Mouse (Mus musculus): ENCODE measurements around the gene Grik4.

Gene Grik4

GRCm38 (mm10) chr9:42898091-42898591 lies 46.2 kb downstream of the Grik4 start:
- no peak for DNase-seq (ENCODE audit: low spot score in 2 of 2)

- DNase-seq (ENCODE audit: low spot score in 2 of 2) = peak in 1 of 2 experiments; percentile 16
These were observed 46.8 kb downstream of the Grik4 start for GRCm38 (mm10) chr9:42897361-42898051.

GRCm38 (mm10) chr9:42896421-42897210 lies 47.7 kb downstream of the Grik4 start:
- DNase-seq (ENCODE audit: low spot score in 2 of 2) = no peak

GRCm38 (mm10) chr9:42892765-42893164 lies 51.5 kb downstream of the Grik4 start:
- DNase-seq (ENCODE audit: low spot score in 2 of 2) = no peak

GRCm38 (mm10) chr9:42887930-42888329 lies 56.4 kb downstream of the Grik4 start:
- no peak for DNase-seq (ENCODE audit: low spot score in 2 of 2)

- DNase-seq (ENCODE audit: low spot score in 2 of 2) = no peak
These were observed 58.1 kb downstream of the Grik4 start for GRCm38 (mm10) chr9:42886112-42886766.

- DNase-seq (ENCODE audit: low spot score in 2 of 2) = no peak
These were observed 58.7 kb downstream of the Grik4 start for GRCm38 (mm10) chr9:42885566-42885965.

GRCm38 (mm10) chr9:42885123-42885522 lies 59.2 kb downstream of the Grik4 start:
- no peak for DNase-seq (ENCODE audit: low spot score in 2 of 2)

- DNase-seq (ENCODE audit: low spot score in 2 of 2) = no peak
These were observed 61.1 kb downstream of the Grik4 start for GRCm38 (mm10) chr9:42883006-42883759.

- DNase-seq (ENCODE audit: low spot score in 2 of 2) = no peak
These were observed 62.0 kb downstream of the Grik4 start for GRCm38 (mm10) chr9:42882313-42882712.

- DNase-seq (ENCODE audit: low spot score in 2 of 2) = no peak
These were observed 63.3 kb downstream of the Grik4 start for GRCm38 (mm10) chr9:42881040-42881439.

GRCm38 (mm10) chr9:42878401-42878800 lies 65.9 kb downstream of the Grik4 start:
- no peak for DNase-seq (ENCODE audit: low spot score in 2 of 2)

GRCm38 (mm10) chr9:42872885-42873284 lies 71.4 kb downstream of the Grik4 start:
- no peak for DNase-seq (ENCODE audit: low spot score in 2 of 2)

- peak in 1 of 2 experiments; percentile 25 for DNase-seq (ENCODE audit: low spot score in 2 of 2)
These were observed 72.6 kb downstream of the Grik4 start for GRCm38 (mm10) chr9:42871681-42872080.

GRCm38 (mm10) chr9:42870257-42870656 lies 74.0 kb downstream of the Grik4 start:
- no peak for DNase-seq (ENCODE audit: low spot score in 2 of 2)

GRCm38 (mm10) chr9:42868508-42868907 lies 75.8 kb downstream of the Grik4 start:
- DNase-seq (ENCODE audit: low spot score in 2 of 2) = no peak

- DNase-seq (ENCODE audit: low spot score in 2 of 2) = no peak
These were observed 77.6 kb downstream of the Grik4 start for GRCm38 (mm10) chr9:42866650-42867049.

GRCm38 (mm10) chr9:42865036-42865829 lies 79.1 kb downstream of the Grik4 start:
- no peak for DNase-seq (ENCODE audit: low spot score in 2 of 2)

GRCm38 (mm10) chr9:42863360-42863759 lies 80.9 kb downstream of the Grik4 start:
- DNase-seq (ENCODE audit: low spot score in 2 of 2) = no peak

GRCm38 (mm10) chr9:42861711-42862110 lies 82.6 kb downstream of the Grik4 start:
- no peak for DNase-seq (ENCODE audit: low spot score in 2 of 2)

GRCm38 (mm10) chr9:42861238-42861637 lies 83.1 kb downstream of the Grik4 start:
- no peak for DNase-seq (ENCODE audit: low spot score in 2 of 2)
